Mouse (Mus musculus) thymus, adult 2 months (tissue): ENCODE results near the gene Thg1l.

Source experiments
- CTCF ChIP-seq: fragments of 200-500 bp; IDR thresholded peaks from 2 replicates; pipeline ENCODE4 v1.5.1; 2012; ENCODE audit warnings: mild to moderate bottlenecking, control low read depth, low read length, moderate library complexity, borderline replicate concordance; ENCODE audit not compliant: control insufficient read depth, poor library complexity, insufficient read depth; ENCODE audit errors: extremely low read depth
- POLR2A ChIP-seq: fragments of 200-500 bp; IDR thresholded peaks from 2 replicates; pipeline ENCODE4 v1.6.1; 2012; ENCODE audit warnings: mild to moderate bottlenecking, low read length, control low read depth, moderate library complexity; ENCODE audit not compliant: control insufficient read depth, poor library complexity, insufficient read depth; ENCODE audit errors: extremely low read depth

GRCm38 (mm10) chr11:45938917-45939316 is 16.4 kb downstream of the Thg1l start:
- TF ChIP-seq CTCF: no peak
- TF ChIP-seq POLR2A: no peak
